Mouse (Mus musculus): Measurements from ENCODE around the gene Stk24. TPM values are rescaled to one million over a fixed set of nuclear protein-coding genes. Genes with fewer than 3 reads are reported as not detected.

The Stk24 gene
- total RNA-seq, 2 experiments from 2014 or later = 29.7 to 40.0 TPM

GRCm38 (mm10) chr14:121356336-121356862 lies 23.4 kb downstream of the Stk24 start:
- DNase-seq = no peak
- H3K27ac ChIP-seq = peak overlapping the region; percentile 59
- intact Hi-C loops (cut with DNase I) = no loop called here
- TF ChIP-seq CTCF (IDR thresholded peaks at IDR 0.05) = no peak
- H3K4me3 ChIP-seq = no peak overlapping the region

GRCm38 (mm10) chr14:121355732-121356131 lies 24.1 kb downstream of the Stk24 start:
- H3K27ac ChIP-seq = no peak overlapping the region
- no peak overlapping the region for H3K4me3 ChIP-seq
- no peak for TF ChIP-seq CTCF (IDR thresholded peaks at IDR 0.05)
- no peak for DNase-seq
- intact Hi-C loops (cut with DNase I) = no loop called here

- H3K27ac ChIP-seq = no peak overlapping the region
- intact Hi-C loops (cut with DNase I) = no loop called here
- DNase-seq = no peak
- no peak for TF ChIP-seq CTCF (IDR thresholded peaks at IDR 0.05)
- no peak overlapping the region for H3K4me3 ChIP-seq
Measured at GRCm38 (mm10) chr14:121353648-121354377, 26.0 kb downstream of the Stk24 start.

GRCm38 (mm10) chr14:121352744-121353143 lies 27.1 kb downstream of the Stk24 start:
- H3K27ac ChIP-seq = no peak overlapping the region
- TF ChIP-seq CTCF (IDR thresholded peaks at IDR 0.05) = no peak
- no peak for DNase-seq
- intact Hi-C loops (cut with DNase I) = no loop called here
- no peak overlapping the region for H3K4me3 ChIP-seq

GRCm38 (mm10) chr14:121351737-121352136 lies 28.1 kb downstream of the Stk24 start:
- no peak for TF ChIP-seq CTCF (IDR thresholded peaks at IDR 0.05)
- intact Hi-C loops (cut with DNase I) = no loop called here
- no peak for DNase-seq
- Histone ChIP-seq H3K4me3 (no peak overlapping the region), H3K27ac (peak overlapping the region; percentile 56)

- TF ChIP-seq CTCF (IDR thresholded peaks at IDR 0.05) = no peak
- Histone ChIP-seq H3K27ac (no peak overlapping the region), H3K4me3 (no peak overlapping the region)
- no peak for DNase-seq
- intact Hi-C loops (cut with DNase I) = no loop called here
Measured at GRCm38 (mm10) chr14:121350011-121350410, 29.8 kb downstream of the Stk24 start.

- no peak for DNase-seq
- no peak for TF ChIP-seq CTCF (IDR thresholded peaks at IDR 0.05)
- H3K27ac ChIP-seq = 0 out of 2 replicates have a peak overlapping the region, but pooled peaks have one; percentile 31
- intact Hi-C loops (cut with DNase I) = no loop called here
- H3K4me3 ChIP-seq = no peak overlapping the region
Measured at GRCm38 (mm10) chr14:121349291-121349690, 30.5 kb downstream of the Stk24 start.

GRCm38 (mm10) chr14:121348256-121348655 lies 31.6 kb downstream of the Stk24 start:
- intact Hi-C loops (cut with DNase I) = no loop called here
- H3K4me3 ChIP-seq = no peak overlapping the region
- no peak for TF ChIP-seq CTCF (IDR thresholded peaks at IDR 0.05)
- peak overlapping the region; percentile 48 for H3K27ac ChIP-seq
- DNase-seq = peak; percentile 66

- peak overlapping the region; percentile 43; the same call in 1 of the 2 replicates for H3K27ac ChIP-seq
- no peak overlapping the region for H3K4me3 ChIP-seq
- peak; percentile 55 for DNase-seq
- intact Hi-C loops (cut with DNase I) = no loop called here
- no peak for TF ChIP-seq CTCF (IDR thresholded peaks at IDR 0.05)
Measured at GRCm38 (mm10) chr14:121347134-121347533, 32.7 kb downstream of the Stk24 start.

GRCm38 (mm10) chr14:121346654-121347053 lies 33.2 kb downstream of the Stk24 start:
- intact Hi-C loops (cut with DNase I) = no loop called here

GRCm38 (mm10) chr14:121346053-121346452 lies 33.8 kb downstream of the Stk24 start:
- H3K4me3 ChIP-seq = no peak overlapping the region
- TF ChIP-seq CTCF (IDR thresholded peaks at IDR 0.05) = peak; percentile 58
- peak overlapping the region; percentile 43; the same call in 1 of the 2 replicates for H3K27ac ChIP-seq
- intact Hi-C loops (cut with DNase I) = no loop called here
- DNase-seq = no peak

More at GRCm38 (mm10) chr14:121346654-121347053, 33.2 kb downstream of the Stk24 start:
- Histone ChIP-seq H3K27ac (peak overlapping the region; percentile 43; the same call in 1 of the 2 replicates), H3K4me3 (no peak overlapping the region)
- no peak for DNase-seq
- TF ChIP-seq CTCF (IDR thresholded peaks at IDR 0.05) = no peak

- no peak for TF ChIP-seq CTCF (IDR thresholded peaks at IDR 0.05)
- Histone ChIP-seq H3K4me3 (no peak overlapping the region), H3K27ac (no peak overlapping the region)
- no peak for DNase-seq
- intact Hi-C loops (cut with DNase I) = loop anchor here (5.0 kb wide), 1 partner anchor 32 kb away; no protein-coding TSS in a partner anchor
Measured at GRCm38 (mm10) chr14:121344928-121345327, 34.9 kb downstream of the Stk24 start.

- DNase-seq = no peak
- TF ChIP-seq CTCF (IDR thresholded peaks at IDR 0.05) = no peak
- no peak overlapping the region for H3K4me3 ChIP-seq
- H3K27ac ChIP-seq = no peak overlapping the region
- intact Hi-C loops (cut with DNase I) = loop anchor here (5.0 kb wide), 1 partner anchor 34 kb away; no protein-coding TSS in a partner anchor
Measured at GRCm38 (mm10) chr14:121342885-121343284, 36.9 kb downstream of the Stk24 start.

Data from gastrocnemius, adult 2 months (tissue).